Comparison of ENCODE assay signal across 8 mouse cellular contexts in genomic region chr4:43267323-43267658, GRCm38 (mm10). TPM values are rescaled to one million over a fixed set of nuclear protein-coding genes. Genes with fewer than 3 reads are reported as not detected.
DNase-seq lines count a peak whose midpoint lies in the region; ATAC-seq lines count a peak whose summit lies in the region.

No protein-coding gene starts in this region.

- H3K9me3 ChIP-seq in megakaryocyte, embryonic 14.5 days = no peaks in the 10 kb centered on the region
- no peaks in the 10 kb centered on the region for H3K9me3 ChIP-seq in limb, embryonic 15.5 days
- H3K9me3 ChIP-seq in stomach, embryonic 16.5 days (replicated peaks; ENCODE audit: control insufficient read depth, low read length) = no peaks in the 10 kb centered on the region

- peak overlapping the region; percentile 89 for H3K4me3 ChIP-seq in megakaryocyte, embryonic 14.5 days (replicated peaks)
- H3K4me3 ChIP-seq in limb, embryonic 15.5 days = peak overlapping the region; percentile 41
- H3K4me3 ChIP-seq in stomach, embryonic 16.5 days (replicated peaks; ENCODE audit: low read length) = peak overlapping the region; percentile 37; the same call in 1 of the 2 replicates

- 0 out of 2 replicates have a peak, but pooled peaks have one; percentile 45 for ATAC-seq in cerebellum, adult (ENCODE audit: insufficient number of reproducible peaks, low FRiP score, low TSS enrichment)
- ATAC-seq in megakaryocyte, adult 5-6 weeks (ENCODE audit: poor library complexity, severe bottlenecking) = no peak
- no peak for ATAC-seq in limb, embryonic 15.5 days (ENCODE audit: insufficient number of reproducible peaks, low FRiP score, low TSS enrichment, low read depth)
- ATAC-seq in stomach, embryonic 16.5 days (ENCODE audit: insufficient read depth, low FRiP score) = 0 out of 2 replicates have a peak, but pooled peaks have one; percentile 10
- ATAC-seq in megakaryocyte progenitor cell, adult 5-6 weeks (replicated peaks; ENCODE audit: poor library complexity) = no peak

- no peak overlapping the region for H3K9ac ChIP-seq in limb, embryonic 15.5 days
- H3K9ac ChIP-seq in stomach, embryonic 16.5 days (ENCODE audit: low read length) = no peak overlapping the region

- H3K27me3 ChIP-seq in megakaryocyte, embryonic 14.5 days (replicated peaks) = peaks cover 12% of the 10 kb centered on the region
- H3K27me3 ChIP-seq in limb, embryonic 15.5 days = no peaks in the 10 kb centered on the region
- H3K27me3 ChIP-seq in stomach, embryonic 16.5 days (ENCODE audit: control insufficient read depth, insufficient read depth, low read length) = no peaks in the 10 kb centered on the region

- DNase-seq in cerebellum, adult 11 months = no peak
- no peak for DNase-seq in thymus, adult 18-20 months

- WGBS in limb, embryonic 15.5 days = 7% methylated on average over 2 of the region's 2 CpGs
- WGBS in stomach, embryonic 16.5 days = 9% methylated on average over 2 of the region's 2 CpGs

- peaks cover 25% of the 10 kb centered on the region for H3K4me1 ChIP-seq in megakaryocyte, embryonic 14.5 days
- peaks cover 9% of the 10 kb centered on the region; the same call in 1 of the 2 replicates for H3K4me1 ChIP-seq in limb, embryonic 15.5 days
- H3K4me1 ChIP-seq in stomach, embryonic 16.5 days (ENCODE audit: control insufficient read depth, insufficient read depth, low read length) = no peaks in the 10 kb centered on the region

- peak overlapping the region; percentile 56 for H3K4me2 ChIP-seq in limb, embryonic 15.5 days
- peak overlapping the region; percentile 70 for H3K4me2 ChIP-seq in stomach, embryonic 16.5 days (ENCODE audit: low read depth, low read length)

- H3K27ac ChIP-seq in limb, embryonic 15.5 days = no peak overlapping the region
- H3K27ac ChIP-seq in stomach, embryonic 16.5 days (ENCODE audit: low read length) = no peak overlapping the region

- H3K36me3 ChIP-seq in megakaryocyte, embryonic 14.5 days (replicated peaks; ENCODE audit: low read length) = no peaks in the 10 kb centered on the region
- no peaks in the 10 kb centered on the region for H3K36me3 ChIP-seq in limb, embryonic 15.5 days
- no peaks in the 10 kb centered on the region for H3K36me3 ChIP-seq in stomach, embryonic 16.5 days (ENCODE audit: control insufficient read depth, insufficient read depth, low read length)

RNA-seq across cellular contexts. Expression of gene Atp8b5, which starts 0.3 kb away (rescaled TPM):
- polyA plus RNA-seq in megakaryocyte, embryonic 14.5 days (2012; ENCODE audit: insufficient read depth, low replicate concordance) = not detected in 2 replicates
- total RNA-seq in megakaryocyte, adult 5-6 weeks (2015) = 0.13 and 0.36 TPM in 2 replicates
- 0.04 and 0.20 TPM in 2 replicates for total RNA-seq in megakaryocyte, adult 5-6 weeks (2017)
- 0.40 and 0.47 TPM in 2 replicates for polyA plus RNA-seq in limb, embryonic 15.5 days (2015; fragmentation: Nextera tagmentation; extraction: Ambion mirVana)
- polyA plus RNA-seq in stomach, embryonic 16.5 days (2015; fragmentation: Nextera tagmentation; extraction: Ambion mirVana) = 0.19 and 0.22 TPM in 2 replicates
- 0.15 TPM in 1 of 2 replicates, not detected in the other for total RNA-seq in megakaryocyte progenitor cell, adult 5-6 weeks (2015)
- 0.04 and 1.0 TPM in 2 replicates for total RNA-seq in megakaryocyte progenitor cell, adult 5-6 weeks (2017)

Comparison
In these comparisons a context has a peak if more than half of its experiments do, and no peak if none do; other contexts are left out.
1. ATAC-seq: peak in cerebellum, adult (single experiment) and stomach, embryonic 16.5 days (single experiment); none in megakaryocyte, adult 5-6 weeks (single experiment), limb, embryonic 15.5 days (single experiment) and megakaryocyte progenitor cell, adult 5-6 weeks (single experiment).
2. H3K4me3 ChIP-seq: peak in every context shown above with its lines; median percentile 89 in megakaryocyte, embryonic 14.5 days; 41 in limb, embryonic 15.5 days; 37 in stomach, embryonic 16.5 days.